Mouse (Mus musculus): ENCODE measurements around the gene Ppp4c. TPM values are rescaled to one million over a fixed set of nuclear protein-coding genes. Genes with fewer than 3 reads are reported as not detected.

Gene Ppp4c
- polyA plus RNA-seq, 1 experiment from 2014 or later: 135 TPM

DNA sequence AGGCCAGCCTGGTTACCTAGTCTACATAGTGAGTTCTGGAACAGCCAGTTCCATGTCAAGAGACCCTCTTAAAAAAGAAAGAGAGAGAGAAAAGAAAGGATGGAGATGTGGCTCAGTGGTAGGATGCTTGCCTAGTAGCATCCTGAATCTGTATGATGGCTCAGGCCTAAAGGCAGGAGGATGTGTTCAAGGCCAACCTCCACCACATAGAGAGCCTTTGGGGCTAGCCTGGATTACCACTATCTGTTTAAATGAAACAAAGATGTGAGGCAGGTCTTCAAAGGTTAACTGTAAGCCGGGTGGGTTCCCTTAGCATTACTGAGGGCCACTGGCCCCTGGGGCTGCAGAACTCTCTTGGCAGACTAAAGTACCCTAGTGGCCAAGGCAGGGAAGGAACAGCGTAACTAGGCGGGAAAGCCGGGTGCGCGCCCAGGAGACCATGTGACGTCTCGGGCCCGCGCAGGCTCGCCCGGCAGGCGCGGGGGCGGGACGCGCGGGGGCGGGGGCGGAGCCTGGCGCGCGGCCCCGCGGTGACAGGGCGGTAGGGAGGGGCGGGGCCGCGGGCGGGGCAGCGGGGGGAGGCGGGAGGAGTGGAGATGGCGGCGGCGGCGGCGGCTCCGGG is 33.1 kb downstream of the Ppp4c start, which contains the start of gene Mapk3:
TSS of gene Mapk3 (plus strand) at position 552 of the 622 bp plus-strand sequence.
- TF ChIP-seq CTCF (IDR thresholded peaks at IDR 0.05; ENCODE audit: low read depth): peak; percentile 83
- H3K27me3 ChIP-seq (replicated peaks; ENCODE audit: control insufficient read depth, insufficient read depth, low read length): no peaks in the 10 kb centered on the region
- WGBS: 1% methylated on average over 15 of the region's 38 CpGs
- peak within 1 kb of the TSS; percentile 88 for H3K4me3 ChIP-seq (ENCODE audit: low read depth, low read length)
- H3K4me2 ChIP-seq (replicated peaks; ENCODE audit: low read depth): peak within 1 kb of the TSS; percentile 88
- H3K4me1 ChIP-seq (replicated peaks; ENCODE audit: control insufficient read depth, insufficient read depth, low read length): peaks cover 19% of the 10 kb centered on the region
- no peaks in the 10 kb centered on the region for H3K9me3 ChIP-seq (ENCODE audit: control insufficient read depth)
- peak within 1 kb of the TSS; percentile 83 for H3K9ac ChIP-seq (ENCODE audit: low read depth, low read length)
- peaks cover 23% of the 10 kb centered on the region for H3K36me3 ChIP-seq (ENCODE audit: control insufficient read depth, insufficient read depth)
- H3K27ac ChIP-seq (ENCODE audit: low read depth, low read length): peak within 1 kb of the TSS; percentile 95
- peak; percentile 66 for ATAC-seq

DNA sequence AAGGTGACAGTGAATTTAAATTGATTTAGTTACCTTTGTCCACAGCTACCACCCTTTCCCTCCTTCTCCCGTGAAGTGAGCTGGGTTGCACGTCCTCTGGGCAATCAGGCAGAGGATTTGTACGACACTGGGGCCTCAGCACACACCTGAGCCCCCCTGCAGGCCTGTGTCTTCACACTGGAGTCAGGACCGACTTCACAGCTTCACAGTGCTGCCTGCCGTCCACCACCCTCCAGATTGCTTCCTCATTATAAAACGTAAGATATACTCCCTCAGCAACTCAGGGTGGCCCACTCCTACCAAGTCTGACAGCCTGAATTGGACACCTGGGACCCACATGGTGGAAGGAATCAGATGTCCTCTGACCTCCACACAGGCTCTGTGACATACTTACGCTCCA is 33.8 kb downstream of the Ppp4c start:
- Histone ChIP-seq H3K4me2 (replicated peaks; ENCODE audit: low read depth) (no peak overlapping the region), H3K4me1 (replicated peaks; ENCODE audit: control insufficient read depth, insufficient read depth, low read length) (peaks cover 19% of the 10 kb centered on the region), H3K27me3 (replicated peaks; ENCODE audit: control insufficient read depth, insufficient read depth, low read length) (no peaks in the 10 kb centered on the region), H3K9me3 (ENCODE audit: control insufficient read depth) (no peaks in the 10 kb centered on the region), H3K36me3 (ENCODE audit: control insufficient read depth, insufficient read depth) (peaks cover 17% of the 10 kb centered on the region), H3K4me3 (ENCODE audit: low read depth, low read length) (no peak overlapping the region), H3K9ac (ENCODE audit: low read depth, low read length) (no peak overlapping the region), H3K27ac (ENCODE audit: low read depth, low read length) (no peak overlapping the region)
- TF ChIP-seq CTCF (IDR thresholded peaks at IDR 0.05; ENCODE audit: low read depth): no peak
- WGBS: 72% methylated on average over 7 of the region's 7 CpGs
- ATAC-seq: no peak

DNA sequence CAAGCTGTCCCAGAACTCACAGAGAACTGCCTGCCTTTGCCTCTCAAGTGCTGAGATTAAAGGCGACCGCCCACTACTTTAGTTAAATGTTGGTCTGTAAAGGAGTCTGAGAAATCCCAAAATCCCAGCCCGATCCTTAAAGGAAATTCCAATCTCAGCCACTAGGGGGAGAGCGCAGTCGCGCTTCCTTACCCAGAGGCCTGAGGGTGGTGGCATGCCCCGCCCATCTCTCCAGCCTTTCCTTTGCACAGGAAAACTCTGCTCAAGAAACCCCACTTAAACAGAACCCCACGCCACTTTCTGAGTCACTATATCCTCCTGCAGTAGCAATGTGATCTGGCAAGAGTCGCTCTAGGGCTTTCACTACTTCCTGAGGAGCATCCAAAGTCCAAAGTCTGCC is 37.4 kb downstream of the Ppp4c start:
- peak overlapping the region; percentile 14; the same call in 1 of the 2 replicates for H3K4me3 ChIP-seq (ENCODE audit: low read depth, low read length)
- 0 out of 2 replicates have a peak overlapping the region, but pooled peaks have one; percentile 31 for H3K9ac ChIP-seq (ENCODE audit: low read depth, low read length)
- ATAC-seq: peak; percentile 62
- WGBS: under 1% methylated on average over 9 of the region's 9 CpGs
- no peaks in the 10 kb centered on the region for H3K9me3 ChIP-seq (ENCODE audit: control insufficient read depth)
- no peaks in the 10 kb centered on the region for H3K27me3 ChIP-seq (replicated peaks; ENCODE audit: control insufficient read depth, insufficient read depth, low read length)
- no peak overlapping the region for H3K27ac ChIP-seq (ENCODE audit: low read depth, low read length)
- H3K4me2 ChIP-seq (replicated peaks; ENCODE audit: low read depth): peak overlapping the region; percentile 40
- no peaks in the 10 kb centered on the region for H3K36me3 ChIP-seq (ENCODE audit: control insufficient read depth, insufficient read depth)
- TF ChIP-seq CTCF (IDR thresholded peaks at IDR 0.05; ENCODE audit: low read depth): peak; percentile 91
- H3K4me1 ChIP-seq (replicated peaks; ENCODE audit: control insufficient read depth, insufficient read depth, low read length): peaks cover 5% of the 10 kb centered on the region; the same call in 1 of the 2 replicates

DNA sequence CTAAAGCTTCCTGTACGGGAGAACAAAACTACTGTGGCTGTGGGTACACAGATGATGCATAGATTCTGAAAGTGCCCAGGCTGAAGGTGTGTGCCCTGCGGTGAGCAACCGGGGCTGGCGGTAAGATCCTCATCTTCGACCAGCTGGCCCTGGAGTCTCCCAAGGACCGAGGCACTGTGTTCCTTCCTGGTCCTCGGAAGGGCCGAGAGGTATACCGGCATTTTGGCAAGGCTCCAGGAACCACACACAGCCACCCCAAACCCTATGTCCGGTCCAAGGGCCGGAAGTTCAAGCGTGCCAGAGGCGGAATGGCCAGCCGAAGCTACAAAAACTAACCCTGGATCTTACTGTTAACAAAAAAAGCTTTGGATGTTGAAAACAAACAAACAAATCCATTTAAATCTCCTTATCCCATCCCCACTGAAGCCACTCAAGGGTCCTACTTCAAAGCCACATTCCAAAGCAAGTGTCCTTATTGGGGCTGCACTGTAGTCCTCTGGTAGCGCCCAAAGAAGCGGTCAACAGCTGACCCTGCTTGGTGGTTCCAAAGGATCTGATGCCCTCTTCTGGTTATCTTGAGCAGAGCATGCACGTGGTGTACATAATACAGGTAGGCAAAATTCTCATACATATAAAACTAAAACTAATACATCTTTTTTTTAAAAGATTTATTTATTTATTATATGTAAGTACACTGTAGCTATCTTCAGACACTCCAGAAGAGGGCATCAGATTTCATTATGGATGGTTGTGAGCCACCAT is 42.5 kb downstream of the Ppp4c start:
- Histone ChIP-seq H3K4me1 (replicated peaks; ENCODE audit: control insufficient read depth, insufficient read depth, low read length) (peaks cover 5% of the 10 kb centered on the region; the same call in 1 of the 2 replicates), H3K9me3 (ENCODE audit: control insufficient read depth) (no peaks in the 10 kb centered on the region), H3K4me2 (replicated peaks; ENCODE audit: low read depth) (no peak overlapping the region), H3K9ac (ENCODE audit: low read depth, low read length) (no peak overlapping the region), H3K36me3 (ENCODE audit: control insufficient read depth, insufficient read depth) (no peaks in the 10 kb centered on the region), H3K27ac (ENCODE audit: low read depth, low read length) (no peak overlapping the region), H3K27me3 (replicated peaks; ENCODE audit: control insufficient read depth, insufficient read depth, low read length) (no peaks in the 10 kb centered on the region), H3K4me3 (ENCODE audit: low read depth, low read length) (no peak overlapping the region)
- 88% methylated on average over 17 of the region's 17 CpGs for WGBS
- TF ChIP-seq CTCF (IDR thresholded peaks at IDR 0.05; ENCODE audit: low read depth): peak; percentile 42
- no peak for ATAC-seq

DNA sequence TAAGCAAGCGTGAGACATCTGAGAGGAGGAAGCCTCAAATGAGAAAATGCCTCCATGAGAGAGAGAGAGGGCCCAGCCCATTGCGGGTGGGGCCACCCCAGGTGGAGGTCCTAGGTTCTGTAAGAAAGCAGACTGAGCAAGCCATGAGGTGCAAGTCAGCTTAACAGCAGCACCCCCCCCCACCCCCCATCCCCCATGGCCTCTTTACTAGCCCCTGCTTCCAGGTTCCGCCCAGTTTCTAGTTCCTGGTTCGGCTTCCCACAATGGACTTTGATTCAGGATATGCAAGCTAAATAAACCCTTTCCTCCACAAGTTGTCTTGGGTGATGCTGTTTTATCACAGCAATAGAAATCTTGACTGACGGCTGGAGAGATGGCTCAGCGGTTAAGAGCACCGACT is 43.5 kb downstream of the Ppp4c start:
- ATAC-seq: peak; percentile 72
- 33% methylated on average over 7 of the region's 7 CpGs for WGBS
- H3K27me3 ChIP-seq (replicated peaks; ENCODE audit: control insufficient read depth, insufficient read depth, low read length): no peaks in the 10 kb centered on the region
- H3K27ac ChIP-seq (ENCODE audit: low read depth, low read length): peak overlapping the region; percentile 76
- no peaks in the 10 kb centered on the region for H3K36me3 ChIP-seq (ENCODE audit: control insufficient read depth, insufficient read depth)
- 0 out of 2 replicates have a peak overlapping the region, but pooled peaks have one; percentile 6 for H3K4me2 ChIP-seq (replicated peaks; ENCODE audit: low read depth)
- H3K4me3 ChIP-seq (ENCODE audit: low read depth, low read length): no peak overlapping the region
- H3K9ac ChIP-seq (ENCODE audit: low read depth, low read length): no peak overlapping the region
- no peak for TF ChIP-seq CTCF (IDR thresholded peaks at IDR 0.05; ENCODE audit: low read depth)
- no peaks in the 10 kb centered on the region for H3K9me3 ChIP-seq (ENCODE audit: control insufficient read depth)
- no peaks in the 10 kb centered on the region for H3K4me1 ChIP-seq (replicated peaks; ENCODE audit: control insufficient read depth, insufficient read depth, low read length)

DNA sequence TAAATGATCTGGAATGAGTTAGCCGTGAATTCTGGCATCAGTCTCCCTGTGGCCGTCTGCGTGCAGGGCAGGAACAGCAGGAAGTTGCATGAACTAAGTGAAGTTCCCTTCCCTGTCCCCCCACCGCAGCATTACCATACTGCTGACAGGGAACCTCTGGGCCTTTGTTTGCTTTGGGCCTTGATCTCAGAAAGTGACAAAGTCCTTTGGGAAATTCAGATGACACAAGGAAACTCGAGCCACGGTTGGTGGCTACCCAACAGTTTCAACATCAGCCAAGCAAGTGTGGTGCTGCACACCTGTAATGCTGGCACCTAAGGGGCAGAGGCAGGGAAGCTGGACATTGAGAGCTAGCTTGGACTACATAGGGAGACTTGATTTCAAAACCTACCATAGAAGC is 45.5 kb downstream of the Ppp4c start:
- H3K4me2 ChIP-seq (replicated peaks; ENCODE audit: low read depth): peak overlapping the region; percentile 49

More for the DNA sequence above, 45.5 kb downstream of the Ppp4c start:
- peak overlapping the region; percentile 26; the same call in 1 of the 2 replicates for H3K4me3 ChIP-seq (ENCODE audit: low read depth, low read length)
- H3K9me3 ChIP-seq (ENCODE audit: control insufficient read depth): no peaks in the 10 kb centered on the region
- H3K27ac ChIP-seq (ENCODE audit: low read depth, low read length): peak overlapping the region; percentile 78
- H3K4me1 ChIP-seq (replicated peaks; ENCODE audit: control insufficient read depth, insufficient read depth, low read length): no peaks in the 10 kb centered on the region
- WGBS: 6% methylated on average over 6 of the region's 6 CpGs
- peak; percentile 79 for ATAC-seq
- H3K27me3 ChIP-seq (replicated peaks; ENCODE audit: control insufficient read depth, insufficient read depth, low read length): no peaks in the 10 kb centered on the region
- TF ChIP-seq CTCF (IDR thresholded peaks at IDR 0.05; ENCODE audit: low read depth): no peak
- H3K36me3 ChIP-seq (ENCODE audit: control insufficient read depth, insufficient read depth): no peaks in the 10 kb centered on the region
- 0 out of 2 replicates have a peak overlapping the region, but pooled peaks have one; percentile 12 for H3K9ac ChIP-seq (ENCODE audit: low read depth, low read length)
